Mouse (Mus musculus): Measurements from ENCODE around the gene Uxt.

DNA sequence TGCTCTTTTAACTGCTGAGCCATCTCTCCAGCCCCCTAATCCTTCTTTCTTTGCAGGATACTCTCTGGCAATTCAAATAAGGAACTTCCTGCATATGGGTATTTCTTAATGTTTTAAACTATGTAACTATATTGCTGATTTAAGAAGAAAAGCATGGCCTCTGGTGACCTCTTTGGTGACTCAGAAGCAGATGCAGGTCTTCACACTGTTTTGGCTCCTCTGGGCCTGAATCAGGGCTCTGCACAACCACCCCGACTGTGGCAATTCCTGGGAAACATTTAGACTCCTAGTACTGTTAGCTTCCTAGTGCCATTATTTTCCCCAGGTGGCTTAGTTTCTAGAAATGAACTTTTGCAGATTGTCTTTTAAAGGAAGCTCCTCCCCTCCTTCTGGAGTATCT lies 38.3 kb downstream of the Uxt start:
- TF ChIP-seq CTCF (IDR thresholded peaks at IDR 0.05; ENCODE audit: insufficient read depth, low read length), result no peak
- no peak for TF ChIP-seq POLR2A (IDR thresholded peaks at IDR 0.05; ENCODE audit: borderline replicate concordance, extremely low read depth, low read depth, low read length)

Data from lung, adult 2 months (tissue).